Mouse (Mus musculus) hindbrain, embryonic 10.5 days (tissue): ENCODE measurements at regions not wholly inside any gene's neighbourhood (a gene's known extent, or its start where the extent isn't known, plus 50 kb on each side); places are given as distances from the start of the nearest gene placed in this dataset.

Source experiments
- DNase-seq: peaks from one replicate; pipeline ENCODE4 v3.0.0-alpha.2; 2017; ENCODE audit warnings: low spot score
- H3K27ac ChIP-seq: fragments of 300-500 bp; sonication (generic); 2 replicates; pipeline ENCODE4 v1.5.1; 2016; ENCODE audit warnings: mild to moderate bottlenecking, moderate library complexity
- H3K27me3 ChIP-seq: fragments of 300-500 bp; sonication (generic); 2 replicates; pipeline ENCODE4 v1.6.1; 2016; ENCODE audit warnings: mild to moderate bottlenecking; ENCODE audit not compliant: poor library complexity, insufficient read depth, severe bottlenecking
- H3K36me3 ChIP-seq: fragments of 300-500 bp; sonication (generic); 2 replicates; pipeline ENCODE4 v1.6.1; 2016; ENCODE audit warnings: mild to moderate bottlenecking, moderate library complexity
- H3K4me1 ChIP-seq: fragments of 300-500 bp; sonication (generic); replicated peaks from 2 replicates; pipeline ENCODE4 v1.6.1; 2016; ENCODE audit warnings: mild to moderate bottlenecking
- H3K4me3 ChIP-seq: fragments of 300-500 bp; sonication (generic); 2 replicates; pipeline ENCODE4 v1.5.1; 2016; ENCODE audit warnings: mild to moderate bottlenecking, moderate library complexity
- H3K9me3 ChIP-seq: fragments of 300-500 bp; sonication (generic); 2 replicates; pipeline ENCODE4 v1.6.1; 2016; ENCODE audit warnings: mild to moderate bottlenecking, moderate library complexity
- WGBS: fragments of 180-500 bp; shearing (Covaris S2); methylation state at CpG from one replicate; pipeline ENCODE4 v1.1.7; 2016; 5-methylcytosine and 5-hydroxymethylcytosine counted together

GRCm38 (mm10) chr10:25601471-25601870 lies 65.4 kb upstream of the Smlr1 start:
- no peaks in the 10 kb centered on the region for H3K9me3 ChIP-seq
- 80% methylated on average over 2 of the region's 2 CpGs for WGBS

GRCm38 (mm10) chr10:25589316-25589645 lies 53.2 kb upstream of the Smlr1 start:
- Histone ChIP-seq H3K27ac (no peak overlapping the region), H3K4me3 (no peak overlapping the region), H3K9me3 (no peaks in the 10 kb centered on the region), H3K27me3 (no peaks in the 10 kb centered on the region), H3K36me3 (no peaks in the 10 kb centered on the region), H3K4me1 (no peaks in the 10 kb centered on the region)
- WGBS = 88% methylated on average over 2 of the region's 2 CpGs
- DNase-seq = no peak

More at GRCm38 (mm10) chr10:25601471-25601870, 65.4 kb upstream of the Smlr1 start:
- DNase-seq = no peak
- Histone ChIP-seq H3K36me3 (no peaks in the 10 kb centered on the region), H3K27me3 (no peaks in the 10 kb centered on the region), H3K4me3 (no peak overlapping the region), H3K27ac (no peak overlapping the region), H3K4me1 (no peaks in the 10 kb centered on the region)

- no peaks in the 10 kb centered on the region for H3K27me3 ChIP-seq
- WGBS = 83% methylated on average over 12 of the region's 12 CpGs
- no peak for DNase-seq
- H3K36me3 ChIP-seq = no peaks in the 10 kb centered on the region
- no peaks in the 10 kb centered on the region for H3K4me1 ChIP-seq
- H3K27ac ChIP-seq = no peak overlapping the region
- no peaks in the 10 kb centered on the region for H3K9me3 ChIP-seq
- H3K4me3 ChIP-seq = no peak overlapping the region
Measured at GRCm38 (mm10) chr10:25588611-25589315, 52.7 kb upstream of the Smlr1 start.
